Mouse (Mus musculus) heart, adult 2 months (tissue): Measurements from ENCODE around the gene Cfdp1.

ENCODE experiments used
- CTCF ChIP-seq: fragments of 200-600 bp; IDR thresholded peaks from 2 replicates; pipeline ENCODE4 v1.8.1; 2022; ENCODE audit warnings: antibody characterized with exemption, mild to moderate bottlenecking, moderate library complexity
- EP300 ChIP-seq: fragments of 200-500 bp; IDR thresholded peaks from 2 replicates; pipeline ENCODE4 v1.6.1; 2011; ENCODE audit warnings: low read depth, low read length, control low read depth; ENCODE audit not compliant: insufficient read depth

- TF ChIP-seq EP300 (no peak), CTCF (no peak)
These were observed 9.2 kb upstream of the Cfdp1 start for GRCm38 (mm10) chr8:111863280-111863679.
